Mouse (Mus musculus): ENCODE measurements around the gene Fkrp. TPM values are rescaled to one million over a fixed set of nuclear protein-coding genes. Genes with fewer than 3 reads are reported as not detected.

Fkrp gene
- total RNA-seq (2022), result 10 to 100 TPM; 47.3 to 56.4 (median 53.0) TPM

- DNase-seq (ENCODE audit: low spot score), result peak; percentile 40
Observed at GRCm38 (mm10) chr7:16816475-16817122, at the start of gene Fkrp. Fkrp (minus strand) TSS chr7:16816732.

GRCm38 (mm10) chr7:16859902-16860651 is 43.5 kb upstream of the Fkrp start:
- DNase-seq (ENCODE audit: low spot score), result peak; percentile 60

- DNase-seq (ENCODE audit: low spot score), result no peak
Observed at GRCm38 (mm10) chr7:16858336-16858735, 41.8 kb upstream of the Fkrp start.

- DNase-seq (ENCODE audit: low spot score), result peak; percentile 20
Observed at GRCm38 (mm10) chr7:16853302-16853831, 36.8 kb upstream of the Fkrp start.

- DNase-seq (ENCODE audit: low spot score), result no peak
Observed at GRCm38 (mm10) chr7:16851636-16852035, 35.1 kb upstream of the Fkrp start.

GRCm38 (mm10) chr7:16848579-16848978 is 32.0 kb upstream of the Fkrp start:
- peak; percentile 33 for DNase-seq (ENCODE audit: low spot score)

GRCm38 (mm10) chr7:16847507-16847906 is 31.0 kb upstream of the Fkrp start:
- DNase-seq (ENCODE audit: low spot score), result no peak

GRCm38 (mm10) chr7:16846775-16847174 is 30.2 kb upstream of the Fkrp start:
- no peak for DNase-seq (ENCODE audit: low spot score)

GRCm38 (mm10) chr7:16845820-16846167 is 29.3 kb upstream of the Fkrp start:
- DNase-seq (ENCODE audit: low spot score), result no peak

- DNase-seq (ENCODE audit: low spot score), result peak; percentile 77
Observed at GRCm38 (mm10) chr7:16845072-16845819, 28.7 kb upstream of the Fkrp start.

GRCm38 (mm10) chr7:16844696-16845071 is 28.2 kb upstream of the Fkrp start:
- DNase-seq (ENCODE audit: low spot score), result peak; percentile 65

GRCm38 (mm10) chr7:16843441-16844171 is 27.1 kb upstream of the Fkrp start:
- DNase-seq (ENCODE audit: low spot score), result peak; percentile 53

- DNase-seq (ENCODE audit: low spot score), result peak; percentile 96
Observed at GRCm38 (mm10) chr7:16842645-16843063, 26.1 kb upstream of the Fkrp start, which contains the start of gene Prkd2. Prkd2 (plus strand) TSS chr7:16842902.

GRCm38 (mm10) chr7:16841561-16842560 is 25.3 kb upstream of the Fkrp start:
- DNase-seq (ENCODE audit: low spot score), result no peak

- no peak for DNase-seq (ENCODE audit: low spot score)
Observed at GRCm38 (mm10) chr7:16841078-16841477, 24.5 kb upstream of the Fkrp start.

- DNase-seq (ENCODE audit: low spot score), result no peak
Observed at GRCm38 (mm10) chr7:16840109-16840491, 23.6 kb upstream of the Fkrp start.

GRCm38 (mm10) chr7:16839427-16840108 is 23.0 kb upstream of the Fkrp start:
- no peak for DNase-seq (ENCODE audit: low spot score)

- DNase-seq (ENCODE audit: low spot score), result no peak
Observed at GRCm38 (mm10) chr7:16838804-16839426, 22.4 kb upstream of the Fkrp start.

All from heart, adult 8-10 months (tissue).